Mouse (Mus musculus) intestine, embryonic 14.5 days (tissue): Measurements from ENCODE around the gene Foxa3. TPM values are rescaled to one million over a fixed set of nuclear protein-coding genes. Genes with fewer than 3 reads are reported as not detected.
"Not testable (repeated sequence)": the region's sequence is repeated elsewhere in the genome, so short reads cannot be mapped to it uniquely, and the experiment has no call there.

Source experiments
- ATAC-seq: fragments of 200-750 bp; cut with Nextera tagmentation; replicated peaks from 2 replicates; pipeline ENCODE4 v1.8.0; 2017; ENCODE audit warnings: low read depth, moderate number of reproducible peaks, moderate TSS enrichment, moderate library complexity; ENCODE audit not compliant: low FRiP score, low TSS enrichment
- DNase-seq: peaks from one replicate; pipeline ENCODE4 v3.0.0-alpha.2; 2018; ENCODE audit warnings: low spot score
- H3K27ac ChIP-seq: fragments of 300-500 bp; sonication (generic); 2 replicates; pipeline ENCODE4 v1.5.1; 2014; ENCODE audit warnings: low read depth, mild to moderate bottlenecking, control low read depth
- H3K27me3 ChIP-seq: fragments of 300-500 bp; sonication (generic); replicated peaks from 2 replicates; pipeline ENCODE4 v1.6.1; 2014; ENCODE audit warnings: low read length, control low read depth; ENCODE audit not compliant: control insufficient read depth, insufficient read depth
- H3K36me3 ChIP-seq: fragments of 300-500 bp; sonication (generic); 2 replicates; pipeline ENCODE4 v1.6.1; 2014; ENCODE audit warnings: low read length, control low read depth; ENCODE audit not compliant: control insufficient read depth, insufficient read depth
- H3K4me1 ChIP-seq: fragments of 300-500 bp; sonication (generic); replicated peaks from 2 replicates; pipeline ENCODE4 v1.6.1; 2014; ENCODE audit warnings: low read length, control low read depth, mixed read lengths; ENCODE audit not compliant: control insufficient read depth, insufficient read depth
- H3K4me2 ChIP-seq: fragments of 300-500 bp; sonication (generic); 2 replicates; pipeline ENCODE4 v1.6.1; 2014; ENCODE audit warnings: low read length
- H3K4me3 ChIP-seq: fragments of 300-500 bp; sonication (generic); 2 replicates; pipeline ENCODE4 v1.5.1; 2014; ENCODE audit warnings: low read depth, low read length, control low read depth, mixed read lengths
- H3K9ac ChIP-seq: fragments of 300-500 bp; sonication (generic); 2 replicates; pipeline ENCODE4 v1.6.1; 2014; ENCODE audit warnings: mild to moderate bottlenecking, low read length
- H3K9me3 ChIP-seq: fragments of 300-500 bp; sonication (generic); 2 replicates; pipeline ENCODE4 v1.6.1; 2016; ENCODE audit warnings: low read length, control low read depth; ENCODE audit not compliant: control insufficient read depth
- WGBS: fragments of 180-500 bp; shearing (Covaris S2); extraction: QIAGEN DNeasy Blood & Tissue Kit; methylation state at CpG from one replicate; pipeline ENCODE4 v1.1.7; 2014; 5-methylcytosine and 5-hydroxymethylcytosine counted together
- polyA plus RNA-seq: library from polyadenylated mRNA; unstranded; fragments of >200 nt; fragmentation: Nextera tagmentation; extraction: Ambion mirVana; gene quantifications from 2 replicates; pipeline ENCODE4 v1.2.1, GENCODE M21; 2014

Foxa3 gene
- polyA plus RNA-seq = 21.6 and 21.9 TPM in 2 replicates

- peak within 1 kb of the TSS; percentile 67 for H3K4me2 ChIP-seq
- DNase-seq (peak; percentile 74), ATAC-seq (peak; percentile 63)
- 0 out of 2 replicates have a peak within 1 kb of the TSS, but pooled peaks have one; percentile 9 for H3K27ac ChIP-seq
- 2% methylated on average over 30 of the region's 30 CpGs for WGBS
- H3K27me3 ChIP-seq = peaks cover 34% of the 10 kb centered on the region
- H3K4me3 ChIP-seq = peak within 1 kb of the TSS; percentile 91
- peaks cover 11% of the 10 kb centered on the region; the same call in 1 of the 2 replicates for H3K4me1 ChIP-seq
- peaks cover 2% of the 10 kb centered on the region; the same call in 1 of the 2 replicates for H3K36me3 ChIP-seq
- peak within 1 kb of the TSS; percentile 89 for H3K9ac ChIP-seq
- no peaks in the 10 kb centered on the region for H3K9me3 ChIP-seq
Measured at GRCm38 (mm10) chr7:19023357-19023814, at the start of gene Foxa3. Gene Foxa3 (minus strand): TSS chr7:19023538.

GRCm38 (mm10) chr7:19071024-19071423 lies 47.7 kb upstream of the Foxa3 start:
- H3K4me3 ChIP-seq, H3K9ac ChIP-seq, H3K4me1 ChIP-seq, H3K36me3 ChIP-seq, H3K27ac ChIP-seq, ATAC-seq, DNase-seq, H3K4me2 ChIP-seq, H3K9me3 ChIP-seq: not testable (repeated sequence)
- WGBS = 63% methylated on average over 3 of the region's 3 CpGs
- peaks cover 15% of the 10 kb centered on the region for H3K27me3 ChIP-seq

- 42% methylated on average over 3 of the region's 3 CpGs for WGBS
- DNase-seq (no peak), ATAC-seq (no peak)
- Histone ChIP-seq H3K4me1 (no peaks in the 10 kb centered on the region), H3K4me2 (no peak overlapping the region), H3K27ac (no peak overlapping the region), H3K36me3 (no peaks in the 10 kb centered on the region), H3K9me3 (no peaks in the 10 kb centered on the region), H3K4me3 (no peak overlapping the region), H3K9ac (no peak overlapping the region), H3K27me3 (peaks cover 30% of the 10 kb centered on the region)
Measured at GRCm38 (mm10) chr7:19069500-19069899, 46.2 kb upstream of the Foxa3 start.

- DNase-seq (peak; percentile 94), ATAC-seq (no peak)
- H3K36me3 ChIP-seq = no peaks in the 10 kb centered on the region
- 2% methylated on average over 2 of the region's 2 CpGs for WGBS
- no peak overlapping the region for H3K27ac ChIP-seq
- peaks cover 36% of the 10 kb centered on the region for H3K27me3 ChIP-seq
- no peak overlapping the region for H3K4me2 ChIP-seq
- no peak overlapping the region for H3K9ac ChIP-seq
- H3K4me1 ChIP-seq = no peaks in the 10 kb centered on the region
- H3K4me3 ChIP-seq = no peak overlapping the region
- no peaks in the 10 kb centered on the region for H3K9me3 ChIP-seq
Measured at GRCm38 (mm10) chr7:19068707-19069106, 45.4 kb upstream of the Foxa3 start.

- no peak for ATAC-seq
- no peak overlapping the region for H3K4me3 ChIP-seq
- no peak overlapping the region for H3K9ac ChIP-seq
- H3K27ac ChIP-seq = no peak overlapping the region
- peaks cover 36% of the 10 kb centered on the region for H3K27me3 ChIP-seq
- H3K9me3 ChIP-seq = no peaks in the 10 kb centered on the region
- DNase-seq = no peak
- 65% methylated on average over 14 of the region's 14 CpGs for WGBS
- no peak overlapping the region for H3K4me2 ChIP-seq
- no peaks in the 10 kb centered on the region for H3K36me3 ChIP-seq
- H3K4me1 ChIP-seq = no peaks in the 10 kb centered on the region
Measured at GRCm38 (mm10) chr7:19067935-19068334, 44.6 kb upstream of the Foxa3 start.

GRCm38 (mm10) chr7:19067063-19067462 lies 43.7 kb upstream of the Foxa3 start:
- WGBS = 47% methylated on average over 14 of the region's 14 CpGs
- Histone ChIP-seq H3K27ac (no peak overlapping the region), H3K4me3 (no peak overlapping the region), H3K9ac (no peak overlapping the region), H3K4me1 (no peaks in the 10 kb centered on the region), H3K9me3 (no peaks in the 10 kb centered on the region), H3K27me3 (peaks cover 36% of the 10 kb centered on the region), H3K36me3 (no peaks in the 10 kb centered on the region), H3K4me2 (no peak overlapping the region)
- ATAC-seq (no peak), DNase-seq (no peak)

GRCm38 (mm10) chr7:19065896-19066295 lies 42.6 kb upstream of the Foxa3 start:
- Histone ChIP-seq H3K36me3 (no peaks in the 10 kb centered on the region), H3K9me3 (no peaks in the 10 kb centered on the region), H3K9ac (no peak overlapping the region), H3K4me1 (no peaks in the 10 kb centered on the region), H3K27me3 (peaks cover 36% of the 10 kb centered on the region), H3K27ac (no peak overlapping the region), H3K4me3 (0 out of 2 replicates have a peak overlapping the region, but pooled peaks have one; percentile 4), H3K4me2 (peak overlapping the region; percentile 33)
- DNase-seq = no peak
- WGBS = 50% methylated on average over 13 of the region's 13 CpGs
- no peak for ATAC-seq

- ATAC-seq (no peak), DNase-seq (no peak)
- Histone ChIP-seq H3K27ac (no peak overlapping the region), H3K4me2 (no peak overlapping the region), H3K27me3 (no peaks in the 10 kb centered on the region), H3K9ac (no peak overlapping the region), H3K4me3 (no peak overlapping the region), H3K9me3 (no peaks in the 10 kb centered on the region), H3K36me3 (peaks cover 11% of the 10 kb centered on the region), H3K4me1 (no peaks in the 10 kb centered on the region; the same call in 1 of the 2 replicates)
- 82% methylated on average over 10 of the region's 10 CpGs for WGBS
Measured at GRCm38 (mm10) chr7:19057405-19057804, 34.1 kb upstream of the Foxa3 start.

- Histone ChIP-seq H3K4me2 (no peak overlapping the region), H3K4me1 (no peaks in the 10 kb centered on the region; the same call in 1 of the 2 replicates), H3K9me3 (no peaks in the 10 kb centered on the region), H3K9ac (no peak overlapping the region), H3K27me3 (no peaks in the 10 kb centered on the region), H3K4me3 (no peak overlapping the region), H3K27ac (no peak overlapping the region), H3K36me3 (peaks cover 34% of the 10 kb centered on the region)
- WGBS = 91% methylated on average over 8 of the region's 8 CpGs
- DNase-seq = no peak
- ATAC-seq = no peak
Measured at GRCm38 (mm10) chr7:19055108-19055507, 31.8 kb upstream of the Foxa3 start.
